ENCODE assay signal across 17 mouse cellular contexts in the genomic region with DNA sequence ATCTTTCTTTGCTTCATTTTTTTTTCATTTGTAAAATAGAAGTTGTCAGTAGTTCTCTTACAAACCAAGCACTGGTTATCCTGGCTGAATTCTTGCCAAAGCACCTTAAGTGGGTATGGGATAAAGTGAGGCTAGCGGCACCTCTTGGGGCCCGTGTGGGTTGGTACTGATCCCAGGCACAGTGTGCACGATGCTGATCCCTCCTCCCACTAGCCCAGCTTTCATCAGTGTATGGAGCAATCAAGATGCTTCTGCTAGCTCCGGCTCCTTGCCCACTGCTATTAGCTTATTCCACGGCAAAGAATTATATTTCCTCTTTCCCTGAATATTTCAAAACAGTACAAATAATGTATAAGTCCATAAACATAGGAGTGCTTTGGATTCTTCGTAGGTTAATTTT.
"Had no signal": no experiment of that assay in that cellular context is flagged by ENCODE, and none has a peak within 500 bp of the region (broad histone marks: within the 10 kb centered on the region; RNA-seq: fewer than 3 reads in every experiment).

No protein-coding gene starts in this region.

- H3K9me3 ChIP-seq: kidney, embryonic 15.5 days; limb, embryonic 12.5 days; liver, embryonic 13.5 days; lung, embryonic 15.5 days; neural tube, embryonic 13.5 days had no signal

- H3K9ac ChIP-seq: kidney, embryonic 15.5 days; limb, embryonic 12.5 days; liver, embryonic 13.5 days; liver, postnatal 0 days; lung, embryonic 15.5 days; neural tube, embryonic 13.5 days had no signal

- H3K36me3 ChIP-seq: kidney, embryonic 15.5 days; limb, embryonic 12.5 days; liver, embryonic 13.5 days; lung, embryonic 15.5 days; neural tube, embryonic 13.5 days had no signal

- DNase-seq: kidney, adult 2 months; kidney, postnatal 14 days; liver; liver, embryonic 13.5 days; liver, postnatal 0 days; lung, postnatal 14 days; retina, postnatal 1 day; right cerebral cortex, postnatal 4 days; spleen, adult 18-20 months; thymus, adult 18-20 months; thymus, postnatal 14 days had no signal

- ATAC-seq: liver, postnatal 0 days; midbrain, embryonic 16.5 days had no signal

- H3K4me2 ChIP-seq: kidney, embryonic 15.5 days; limb, embryonic 12.5 days; liver, embryonic 13.5 days; lung, embryonic 15.5 days; neural tube, embryonic 13.5 days had no signal

- H3K27ac ChIP-seq: kidney, embryonic 15.5 days; limb, embryonic 12.5 days; liver, embryonic 13.5 days; lung, embryonic 15.5 days; macrophage; neural tube, embryonic 13.5 days had no signal

- H3K27me3 ChIP-seq: kidney, embryonic 15.5 days; liver, embryonic 13.5 days; lung, embryonic 15.5 days; neural tube, embryonic 13.5 days had no signal

- H3K4me3 ChIP-seq: kidney, embryonic 15.5 days; limb, embryonic 12.5 days; liver, embryonic 13.5 days; lung, embryonic 15.5 days; neural tube, embryonic 13.5 days had no signal

- H3K4me1 ChIP-seq: liver, embryonic 13.5 days; lung, embryonic 15.5 days; neural tube, embryonic 13.5 days had no signal
